Mouse (Mus musculus) B cell, adult 67 days (primary cell): ENCODE results near the gene Dmp1. TPM values are rescaled to one million over a fixed set of nuclear protein-coding genes. Genes with fewer than 3 reads are reported as not detected.

Experiments used
- total RNA-seq, 2 experiments: library from RNA; stranded (reverse); gene quantifications; 4 replicates each; pipeline ENCODE4 v1.2.4; 2023

Gene Dmp1
- not detected for total RNA-seq

GRCm38 (mm10) chr5:104202351-104202750 is at the start of gene Dmp1:
TSS of gene Dmp1 (plus strand) at chr5:104202613.

DNA sequence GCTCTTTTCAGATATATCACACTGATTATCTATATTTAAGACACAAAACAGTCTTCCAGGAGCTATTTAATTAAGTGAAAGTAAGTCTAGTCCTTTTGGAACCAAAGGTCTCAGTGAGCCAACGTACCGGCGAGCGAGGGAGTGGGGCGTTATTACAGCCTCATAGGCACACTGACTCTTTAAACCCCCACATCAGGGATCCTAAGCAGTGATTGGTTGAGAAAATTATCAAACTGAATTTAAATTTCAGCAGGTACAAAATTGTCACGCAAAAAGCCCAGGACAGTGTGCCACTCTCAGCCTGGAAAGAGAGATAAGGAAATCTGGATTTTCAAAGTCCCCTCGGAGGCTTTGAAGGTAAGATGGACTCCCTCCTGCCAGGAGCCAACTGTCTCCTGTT is 32.0 kb upstream of the Dmp1 start, which contains the start of gene Dspp:
TSS of gene Dspp (plus strand) at position 301 of the 400 bp plus-strand sequence.

Other genes starting within 250 kb of the Dmp1 start
- gene Hsd17b13, start 225.2 kb upstream of the Dmp1 start, total RNA-seq, result under 1 TPM in 1 of 2 experiments, not detected in 1; 0.80 TPM
- 10 to 100 TPM; 43.0 to 45.0 TPM for gene Hsd17b11, start 180.7 kb upstream of the Dmp1 start, total RNA-seq
- 10 to 100 TPM; 38.6 to 43.2 TPM for gene Nudt9, start 156.3 kb upstream of the Dmp1 start, total RNA-seq
- not detected for gene Gm17660, start 125.0 kb upstream of the Dmp1 start, total RNA-seq
- not detected for gene Sparcl1, start 88.9 kb upstream of the Dmp1 start, total RNA-seq
- gene Dspp, start 31.9 kb upstream of the Dmp1 start, total RNA-seq, result not detected
- not detected for gene Ibsp, start 96.6 kb downstream of the Dmp1 start, total RNA-seq
- not detected for gene Mepe, start 122.7 kb downstream of the Dmp1 start, total RNA-seq
- not detected for gene Spp1, start 232.5 kb downstream of the Dmp1 start, total RNA-seq